Mouse (Mus musculus) adrenal gland, adult 18-20 months (tissue): Measurements from ENCODE around the gene Lin52. TPM values are rescaled to one million over a fixed set of nuclear protein-coding genes. Genes with fewer than 3 reads are reported as not detected.
A peak's percentile ranks its signal among the peaks of the same experiment; 100 is the strongest.

Experiments used
- DNase-seq, 2 experiments: peaks; one replicate each; pipeline ENCODE4 v3.0.0; 2021 to 2022; ENCODE audit warnings: low spot score in 2 of 2
- long read RNA-seq, 2 experiments: library from polyadenylated mRNA; stranded (forward); transcript quantifications; one replicate each; pipeline ENCODE4 v2.0.0; 2021
- total RNA-seq, 2 experiments: library from RNA; stranded (reverse); gene quantifications; 1 replicate in 1 of 2; 2 replicates in 1 of 2; pipeline ENCODE4 v1.2.3; 2021

Lin52 gene
- 10 to 100 TPM; 15.6 to 15.9 TPM for total RNA-seq
- long read RNA-seq, experiment 1, transcript Lin52-201 (6 exons, 2,270 nt), result major isoform, 18 of 21 reads
- long read RNA-seq, experiment 1, partial matches to known transcripts, result 0 of 21 reads
- long read RNA-seq, experiment 1, other reads (novel, unspliced or antisense), result 3 of 21 reads
- long read RNA-seq, experiment 2, transcript Lin52-201 (6 exons, 2,270 nt), result major isoform, 18 of 27 reads
- long read RNA-seq, experiment 2, partial matches to known transcripts, result 1 of 27 reads
- long read RNA-seq, experiment 2, other reads (novel, unspliced or antisense), result 8 of 27 reads

GRCm38 (mm10) chr12:84450718-84451646 is at the start of gene Lin52, which contains the start of gene Aldh6a1:
Lin52 (plus strand) TSS chr12:84451422.
Aldh6a1 (minus strand) TSS chr12:84451004.
- peak; percentile 88 to 90 for DNase-seq

- DNase-seq, result no peak
These were observed 48.3 kb upstream of the Lin52 start for GRCm38 (mm10) chr12:84402923-84403322.

- no peak for DNase-seq
These were observed 46.7 kb upstream of the Lin52 start for GRCm38 (mm10) chr12:84404541-84404940.

- DNase-seq, result no peak
These were observed 44.0 kb upstream of the Lin52 start for GRCm38 (mm10) chr12:84407259-84407658.

- no peak for DNase-seq
These were observed 43.1 kb upstream of the Lin52 start for GRCm38 (mm10) chr12:84407874-84408818.

- peak; percentile 91 to 93 for DNase-seq
These were observed 42.3 kb upstream of the Lin52 start, which contains the start of the genes Entpd5 and Bbof1 for GRCm38 (mm10) chr12:84408819-84409507. Entpd5 (minus strand) TSS chr12:84409029. Bbof1 (plus strand) TSS chr12:84409071.

- peak; percentile 74 to 79 for DNase-seq
These were observed 34.2 kb upstream of the Lin52 start, which contains the start of gene Rnf113a2 for GRCm38 (mm10) chr12:84416834-84417604. Rnf113a2 (plus strand) TSS chr12:84417196.

- DNase-seq, result no peak
These were observed 33.7 kb upstream of the Lin52 start for GRCm38 (mm10) chr12:84417605-84417922.

GRCm38 (mm10) chr12:84423990-84424389 is 27.2 kb upstream of the Lin52 start:
- DNase-seq, result no peak

GRCm38 (mm10) chr12:84429825-84430224 is 21.4 kb upstream of the Lin52 start:
- DNase-seq, result no peak

GRCm38 (mm10) chr12:84438697-84439096 is 12.5 kb upstream of the Lin52 start:
- no peak for DNase-seq

GRCm38 (mm10) chr12:84442526-84442925 is 8.7 kb upstream of the Lin52 start:
- no peak for DNase-seq

GRCm38 (mm10) chr12:84447386-84447785 is 3.8 kb upstream of the Lin52 start:
- no peak for DNase-seq

- no peak for DNase-seq
These were observed 3.0 kb upstream of the Lin52 start for GRCm38 (mm10) chr12:84448181-84448580.

- no peak for DNase-seq
These were observed 1.3 kb upstream of the Lin52 start for GRCm38 (mm10) chr12:84449887-84450286.

GRCm38 (mm10) chr12:84450351-84450717 is 888 bp upstream of the Lin52 start:
- no peak for DNase-seq

- DNase-seq, result no peak
These were observed 579 bp downstream of the Lin52 start for GRCm38 (mm10) chr12:84451801-84452200.

- no peak for DNase-seq
These were observed 5.7 kb downstream of the Lin52 start for GRCm38 (mm10) chr12:84456911-84457310.

GRCm38 (mm10) chr12:84459845-84460244 is 8.6 kb downstream of the Lin52 start:
- DNase-seq, result no peak
